Mouse (Mus musculus): ENCODE data around the gene Pon3.

Gene Pon3

DNA sequence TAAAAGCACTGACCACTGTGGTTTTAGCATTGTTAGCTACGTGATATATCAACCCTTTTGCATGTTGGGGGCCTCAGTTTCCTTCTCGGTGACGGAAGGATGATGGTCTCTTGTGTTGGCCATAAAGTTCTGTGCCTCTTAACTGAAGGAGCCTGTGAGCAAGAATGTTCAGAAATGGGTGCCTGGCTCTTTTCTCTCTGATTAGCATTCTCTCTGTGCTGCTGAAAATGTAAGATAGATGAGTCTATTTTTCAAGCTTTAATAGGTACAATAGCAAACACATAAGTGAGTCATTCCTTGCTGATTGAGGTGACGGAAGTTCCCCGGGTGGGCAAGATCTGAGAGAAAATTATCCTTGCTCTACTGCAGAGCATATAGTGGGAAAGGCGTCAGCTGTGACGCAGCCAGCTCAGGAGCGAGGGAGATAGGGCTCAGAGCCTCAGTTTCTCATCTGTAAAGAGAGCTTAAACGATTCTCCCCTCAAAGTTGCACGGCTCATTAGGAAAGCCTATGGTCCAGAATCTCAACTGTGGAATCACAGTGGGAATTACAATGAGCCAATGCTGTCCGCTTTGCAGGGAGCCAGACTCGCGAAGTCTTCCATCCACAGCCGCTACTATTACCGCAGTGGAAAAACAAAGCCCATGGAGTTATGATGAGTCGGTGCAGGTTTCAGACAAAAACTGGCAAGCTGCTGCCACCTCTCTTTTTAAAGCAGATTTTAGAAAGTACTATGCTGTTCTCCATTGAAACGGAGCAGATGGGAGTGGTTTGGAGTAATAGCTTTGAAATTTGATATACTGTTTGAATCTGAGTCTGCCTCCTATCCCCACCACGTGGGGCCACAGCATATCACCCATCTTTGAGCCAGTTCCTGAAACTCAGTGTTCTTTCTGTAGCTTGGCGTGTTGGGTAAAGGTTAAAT is 77.9 kb downstream of the Pon3 start:
- DNase-seq, result no peak

DNA sequence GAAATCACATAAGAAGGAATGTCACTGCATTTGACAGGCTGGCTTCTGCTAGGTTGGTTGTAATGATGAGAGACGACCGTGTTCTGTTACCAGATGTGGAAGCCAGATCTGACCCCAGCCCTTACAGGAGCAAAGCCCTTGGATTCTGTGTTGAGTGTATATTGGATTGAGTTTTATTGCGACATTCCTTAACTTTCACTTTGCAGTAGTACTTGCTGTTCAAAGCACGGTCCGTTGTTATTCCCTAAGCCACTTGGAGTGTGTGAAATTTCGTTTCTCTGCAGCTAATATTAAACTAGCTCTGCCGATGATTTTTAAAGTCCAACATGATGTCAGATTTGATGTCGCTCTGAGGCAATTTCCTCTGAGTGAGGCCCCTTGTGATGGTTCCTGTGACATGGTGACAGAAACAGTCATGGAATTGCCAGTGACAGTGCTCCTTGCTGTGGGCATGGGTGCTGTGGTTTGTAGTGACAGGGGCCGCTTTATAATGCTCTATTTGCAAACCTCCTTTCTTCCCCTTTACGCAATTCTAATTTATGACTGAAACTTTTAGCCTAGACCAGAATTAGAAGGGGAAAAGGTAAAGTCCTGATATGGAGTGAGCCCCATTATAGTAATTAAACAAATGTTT is 81.8 kb downstream of the Pon3 start:
- no peak for DNase-seq

DNA sequence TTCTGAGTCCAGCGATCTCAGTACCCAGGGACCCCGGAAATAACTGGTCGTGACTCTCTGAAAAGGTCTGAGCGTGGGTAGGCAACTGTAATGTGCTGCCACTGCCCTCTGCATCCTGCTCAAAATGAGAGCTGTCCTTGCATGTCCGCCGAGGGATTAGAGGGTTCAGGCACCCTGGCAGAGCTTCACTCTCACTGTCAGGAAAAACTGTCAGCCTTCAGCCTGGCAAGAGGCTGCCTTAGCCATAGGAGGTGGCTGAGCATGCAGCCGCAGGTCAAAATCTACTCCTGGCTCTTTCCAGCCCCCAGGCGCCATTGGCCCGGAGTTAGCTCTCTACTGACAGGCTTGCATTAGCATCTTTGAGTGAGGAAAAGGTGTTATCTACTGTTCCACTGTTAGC is 83.5 kb downstream of the Pon3 start:
- DNase-seq, result no peak

DNA sequence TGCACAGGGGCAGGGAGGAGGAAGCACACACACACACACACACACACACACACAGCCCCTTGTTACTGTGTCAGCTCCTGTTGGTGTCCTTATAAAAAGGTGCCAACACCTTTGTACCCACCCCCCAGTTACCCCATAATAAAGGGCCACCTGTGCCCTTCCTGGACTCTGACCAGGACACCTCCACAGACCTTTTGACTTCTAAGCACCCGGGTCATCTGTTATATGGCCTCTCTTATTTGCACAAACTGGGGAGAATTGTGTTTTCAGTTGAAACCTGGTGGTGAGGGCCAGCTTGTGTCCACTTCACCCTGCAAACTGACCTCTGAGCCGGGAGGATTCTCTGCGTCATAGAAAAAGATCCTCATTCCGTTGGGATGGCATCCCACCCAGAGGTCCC is 84.7 kb downstream of the Pon3 start:
- DNase-seq, result no peak

Measured in thymus, postnatal 25 days (tissue).